In the genomic region with DNA sequence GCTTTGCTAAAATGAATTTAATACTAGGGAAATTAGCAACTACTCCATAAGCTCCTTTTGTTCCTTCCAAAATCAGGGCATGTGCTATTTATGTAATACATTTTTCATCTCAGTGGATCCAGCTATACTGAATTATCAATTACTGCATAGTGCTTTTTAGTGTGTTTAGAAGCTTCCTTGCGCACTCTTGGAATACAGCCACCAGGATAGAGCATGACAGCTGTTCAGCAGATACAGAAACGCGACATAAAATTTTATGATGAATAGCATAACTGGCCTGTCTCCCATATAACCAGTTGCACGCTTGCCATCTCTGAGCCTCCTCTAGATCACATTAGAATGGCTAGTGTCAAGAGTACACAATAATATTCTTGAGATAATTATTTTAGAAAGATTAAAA, we compare ENCODE assay signal across 19 mouse cellular contexts.
A peak's percentile ranks its signal among the peaks of the same experiment; 100 is the strongest.
DNase-seq lines count a peak whose midpoint lies in the region; ATAC-seq and TF ChIP-seq lines count a peak whose summit lies in the region.
"Had no signal": no experiment of that assay in that cellular context is flagged by ENCODE, and none has a peak within 500 bp of the region (broad histone marks: within the 10 kb centered on the region; RNA-seq: fewer than 3 reads in every experiment).

No protein-coding gene starts in this region.

- H3K4me2 ChIP-seq in lung, embryonic 14.5 days = no peak overlapping the region
- H3K4me2 ChIP-seq: hindbrain, embryonic 13.5 days; limb, embryonic 12.5 days; liver, embryonic 15.5 days; neural tube, embryonic 15.5 days had no signal

- H3K4me1 ChIP-seq in lung, embryonic 14.5 days (ENCODE audit: insufficient read depth) = no peaks in the 10 kb centered on the region
- H3K4me1 ChIP-seq: hindbrain, embryonic 13.5 days; limb, embryonic 12.5 days; liver, embryonic 15.5 days; midbrain, embryonic 10.5 days; neural tube, embryonic 15.5 days had no signal

- DNase-seq in frontal cortex, postnatal 36 days (ENCODE audit: low spot score in 2 of 2) = peak; percentile 23 to 51
- DNase-seq in frontal cortex, postnatal 10 days (ENCODE audit: low spot score in 2 of 2) = no peak
- peak; percentile 13 for DNase-seq in lung, embryonic 14.5 days
- DNase-seq in lung, postnatal 10 days = no peak
- DNase-seq in layer of hippocampus, adult 18-20 months (ENCODE audit: low spot score in 2 of 2) = peak; percentile 31 to 73
- DNase-seq in layer of hippocampus, adult 9-11 months = peak; percentile 38
- DNase-seq in adrenal gland, postnatal 4 days (ENCODE audit: low spot score in 2 of 2) = no peak
- DNase-seq: adrenal gland, adult 8-10 months; cerebellum, adult 9-11 months; heart, adult 2 months; kidney, postnatal 14 days had no signal

- 58% methylated on average over 4 of the region's 4 CpGs for WGBS in lung, embryonic 14.5 days

- no peak for ATAC-seq in lung, embryonic 14.5 days (ENCODE audit: insufficient read depth)
- ATAC-seq: intestine, postnatal 0 days had no signal

- no peak for TF ChIP-seq CTCF in lung, embryonic 14.5 days (IDR thresholded peaks at IDR 0.05; ENCODE audit: low read depth)

- H3K9ac ChIP-seq in lung, embryonic 14.5 days = no peak overlapping the region
- H3K9ac ChIP-seq: hindbrain, embryonic 13.5 days; limb, embryonic 12.5 days; liver, embryonic 15.5 days; neural tube, embryonic 15.5 days had no signal

- H3K27me3 ChIP-seq in lung, embryonic 14.5 days (ENCODE audit: insufficient read depth, low read length) = no peaks in the 10 kb centered on the region
- H3K27me3 ChIP-seq: hindbrain, embryonic 13.5 days; limb, embryonic 12.5 days; liver, embryonic 15.5 days; neural tube, embryonic 15.5 days had no signal

- H3K36me3 ChIP-seq in lung, embryonic 14.5 days (ENCODE audit: insufficient read depth) = no peaks in the 10 kb centered on the region
- H3K36me3 ChIP-seq: G1E; hindbrain, embryonic 13.5 days; limb, embryonic 12.5 days; liver, embryonic 15.5 days; midbrain, embryonic 10.5 days; neural tube, embryonic 15.5 days had no signal

- H3K4me3 ChIP-seq in lung, embryonic 14.5 days (ENCODE audit: low read depth, low read length) = no peak overlapping the region
- H3K4me3 ChIP-seq: erythroblast, embryonic 14.5 days; heart, adult 2 months; hindbrain, embryonic 13.5 days; limb, embryonic 12.5 days; liver, embryonic 15.5 days; midbrain, embryonic 10.5 days; neural tube, embryonic 15.5 days had no signal

- no peaks in the 10 kb centered on the region for H3K9me3 ChIP-seq in lung, embryonic 14.5 days (ENCODE audit: low read depth, low read length)
- H3K9me3 ChIP-seq: hindbrain, embryonic 13.5 days; limb, embryonic 12.5 days; liver, embryonic 15.5 days; midbrain, embryonic 10.5 days; neural tube, embryonic 15.5 days had no signal

- H3K27ac ChIP-seq in lung, embryonic 14.5 days (ENCODE audit: low read depth) = no peak overlapping the region
- H3K27ac ChIP-seq: heart, adult 2 months; hindbrain, embryonic 13.5 days; limb, embryonic 12.5 days; liver, embryonic 15.5 days; midbrain, embryonic 10.5 days; neural tube, embryonic 15.5 days had no signal

Comparison
In these comparisons a context has a peak if more than half of its experiments do, and no peak if none do; other contexts are left out.
1. DNase-seq: peak in frontal cortex, postnatal 36 days (2 of 2), lung, embryonic 14.5 days (single experiment), layer of hippocampus, adult 18-20 months (2 of 2) and layer of hippocampus, adult 9-11 months (single experiment); none in frontal cortex, postnatal 10 days (0 of 2), lung, postnatal 10 days (single experiment) and adrenal gland, postnatal 4 days (0 of 2).